Mouse (Mus musculus): Measurements from ENCODE around the gene Pak1. TPM values are rescaled to one million over a fixed set of nuclear protein-coding genes. Genes with fewer than 3 reads are reported as not detected.
"Not testable (repeated sequence)": the region's sequence is repeated elsewhere in the genome, so short reads cannot be mapped to it uniquely, and the experiment has no call there.

Gene Pak1
- polyA plus RNA-seq, 1 experiment from 2014 or later = 22.5 TPM

GRCm38 (mm10) chr7:97838574-97838973, 50.2 kb downstream of the Pak1 start:
- H3K27me3 ChIP-seq = no peaks in the 10 kb centered on the region
- ATAC-seq (ENCODE audit: low FRiP score, low read depth) = no peak
- H3K4me3 ChIP-seq = no peak overlapping the region
- H3K27ac ChIP-seq = no peak overlapping the region
- no peaks in the 10 kb centered on the region for H3K36me3 ChIP-seq
- H3K4me2 ChIP-seq (replicated peaks) = no peak overlapping the region
- no peaks in the 10 kb centered on the region for H3K9me3 ChIP-seq
- no peak overlapping the region for H3K9ac ChIP-seq
- peaks cover 8% of the 10 kb centered on the region for H3K4me1 ChIP-seq

DNA sequence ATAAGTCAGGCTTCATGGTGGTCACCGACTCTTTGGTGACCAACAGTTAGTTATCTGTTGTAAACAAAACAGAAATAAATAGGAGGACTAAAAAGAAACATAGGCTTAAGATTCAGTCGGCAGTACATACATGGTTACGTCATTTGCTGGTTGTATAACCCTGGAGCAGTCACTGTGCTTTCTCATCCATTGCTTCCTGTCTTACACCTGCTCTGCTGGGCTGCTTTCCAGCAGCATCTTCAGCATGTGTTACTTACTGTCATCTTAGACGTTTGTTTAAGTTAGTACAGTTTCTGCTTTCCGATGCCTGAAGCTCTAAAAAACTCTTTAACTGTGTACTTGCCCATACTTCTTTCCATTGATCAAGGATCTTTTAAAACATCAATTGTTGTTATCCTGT, 53.0 kb downstream of the Pak1 start:
- 82% methylated on average over 5 of the region's 5 CpGs for WGBS
- H3K9ac ChIP-seq = no peak overlapping the region
- no peak for ATAC-seq (ENCODE audit: low FRiP score, low read depth)
- H3K27me3 ChIP-seq = no peaks in the 10 kb centered on the region
- no peaks in the 10 kb centered on the region for H3K36me3 ChIP-seq
- peaks cover 9% of the 10 kb centered on the region for H3K4me1 ChIP-seq
- no peak overlapping the region for H3K27ac ChIP-seq
- no peak overlapping the region for H3K4me2 ChIP-seq (replicated peaks)
- no peaks in the 10 kb centered on the region for H3K9me3 ChIP-seq
- H3K4me3 ChIP-seq = no peak overlapping the region

- no peaks in the 10 kb centered on the region for H3K27me3 ChIP-seq
- no peak overlapping the region for H3K27ac ChIP-seq
- H3K4me2 ChIP-seq (replicated peaks) = peak overlapping the region; percentile 68
- 60% methylated on average over 2 of the region's 2 CpGs for WGBS
- no peaks in the 10 kb centered on the region for H3K36me3 ChIP-seq
- ATAC-seq (ENCODE audit: low FRiP score, low read depth) = no peak
- H3K9ac ChIP-seq = peak overlapping the region; percentile 75; the same call in 1 of the 2 replicates
- no peaks in the 10 kb centered on the region for H3K9me3 ChIP-seq
- peaks cover 9% of the 10 kb centered on the region for H3K4me1 ChIP-seq
- H3K4me3 ChIP-seq = peak overlapping the region; percentile 50
These were observed 54.0 kb downstream of the Pak1 start for GRCm38 (mm10) chr7:97842332-97842731.

GRCm38 (mm10) chr7:97842806-97843570, 54.6 kb downstream of the Pak1 start:
- Histone ChIP-seq H3K9me3 (no peaks in the 10 kb centered on the region), H3K9ac (peak overlapping the region; percentile 75), H3K36me3 (no peaks in the 10 kb centered on the region), H3K4me1 (peaks cover 9% of the 10 kb centered on the region), H3K4me2 (replicated peaks) (peak overlapping the region; percentile 68), H3K27me3 (no peaks in the 10 kb centered on the region), H3K27ac (peak overlapping the region; percentile 10; the same call in 1 of the 2 replicates), H3K4me3 (peak overlapping the region; percentile 50)
- WGBS = 6% methylated on average over 22 of the region's 22 CpGs
- peak; percentile 93 for ATAC-seq (ENCODE audit: low FRiP score, low read depth)

DNA sequence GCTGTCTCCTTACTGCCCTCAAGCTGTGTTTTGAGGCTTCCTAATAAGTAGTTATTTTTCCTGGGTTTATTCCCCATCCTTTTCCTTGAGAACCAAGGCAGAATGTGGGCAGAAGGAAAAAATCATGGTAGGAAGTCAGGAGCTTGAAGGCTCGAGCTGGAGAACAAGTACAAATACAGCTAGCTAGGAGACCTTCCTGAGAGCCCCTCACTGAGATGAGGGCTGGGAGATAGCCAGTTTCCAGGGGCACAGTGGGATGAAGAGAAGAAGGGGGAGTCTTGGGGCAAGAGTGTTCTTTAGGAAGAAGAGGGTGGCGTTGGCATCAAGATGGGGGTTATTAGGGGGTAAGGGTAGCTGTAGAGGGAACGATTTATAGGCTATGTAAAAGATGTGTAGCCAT, 56.1 kb downstream of the Pak1 start:
- H3K4me3 ChIP-seq = no peak overlapping the region
- 77% methylated on average over 3 of the region's 3 CpGs for WGBS

DNA sequence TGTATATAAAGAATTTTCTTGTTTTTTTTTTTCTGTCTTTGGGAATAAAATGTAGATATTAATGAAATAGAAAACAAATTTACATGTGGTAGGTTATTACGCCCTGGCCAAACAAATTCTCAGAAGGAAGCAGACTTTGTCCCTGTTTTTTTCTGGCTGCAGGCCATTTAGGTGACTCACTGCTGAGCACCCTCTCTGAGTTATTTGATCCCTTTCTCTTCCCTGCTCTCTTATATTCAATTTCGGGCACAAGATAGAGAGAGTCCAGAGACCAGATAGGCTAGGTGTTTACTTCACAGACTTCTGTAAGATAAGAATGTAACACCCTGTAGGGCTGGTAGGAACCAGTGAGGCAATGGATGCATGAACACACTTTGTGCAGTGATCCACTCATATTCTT, 57.2 kb downstream of the Pak1 start:
- H3K36me3 ChIP-seq = no peaks in the 10 kb centered on the region
- no peak overlapping the region for H3K27ac ChIP-seq
- no peaks in the 10 kb centered on the region for H3K9me3 ChIP-seq
- H3K4me1 ChIP-seq = peaks cover 9% of the 10 kb centered on the region
- no peak overlapping the region for H3K4me3 ChIP-seq
- no peaks in the 10 kb centered on the region for H3K27me3 ChIP-seq
- no peak overlapping the region for H3K4me2 ChIP-seq (replicated peaks)
- no peak for ATAC-seq (ENCODE audit: low FRiP score, low read depth)
- WGBS = 74% methylated on average over 2 of the region's 2 CpGs
- H3K9ac ChIP-seq = no peak overlapping the region

More for the DNA sequence above, 56.1 kb downstream of the Pak1 start:
- H3K27ac ChIP-seq = no peak overlapping the region
- no peaks in the 10 kb centered on the region for H3K27me3 ChIP-seq
- 0 out of 2 replicates have a peak overlapping the region, but pooled peaks have one; percentile 68 for H3K4me2 ChIP-seq (replicated peaks)
- H3K9ac ChIP-seq = no peak overlapping the region
- no peak for ATAC-seq (ENCODE audit: low FRiP score, low read depth)
- peaks cover 9% of the 10 kb centered on the region for H3K4me1 ChIP-seq
- H3K9me3 ChIP-seq = no peaks in the 10 kb centered on the region
- H3K36me3 ChIP-seq = no peaks in the 10 kb centered on the region

GRCm38 (mm10) chr7:97846539-97846938, 58.2 kb downstream of the Pak1 start:
- no peaks in the 10 kb centered on the region for H3K27me3 ChIP-seq
- no peaks in the 10 kb centered on the region for H3K9me3 ChIP-seq
- no peak for ATAC-seq (ENCODE audit: low FRiP score, low read depth)
- H3K4me3 ChIP-seq = no peak overlapping the region
- no peaks in the 10 kb centered on the region for H3K36me3 ChIP-seq
- H3K4me1 ChIP-seq = peaks cover 9% of the 10 kb centered on the region
- H3K4me2 ChIP-seq (replicated peaks) = no peak overlapping the region
- no peak overlapping the region for H3K27ac ChIP-seq
- no peak overlapping the region for H3K9ac ChIP-seq

GRCm38 (mm10) chr7:97849557-97849956, 61.2 kb downstream of the Pak1 start:
- not testable (repeated sequence) for H3K27ac ChIP-seq; H3K4me1 ChIP-seq; ATAC-seq (ENCODE audit: low FRiP score, low read depth); H3K36me3 ChIP-seq; H3K4me2 ChIP-seq (replicated peaks); H3K4me3 ChIP-seq; H3K9me3 ChIP-seq; H3K27me3 ChIP-seq; H3K9ac ChIP-seq
- 79% methylated on average over 3 of the region's 3 CpGs for WGBS

- no peak for ATAC-seq (ENCODE audit: low FRiP score, low read depth)
- Histone ChIP-seq H3K27me3 (no peaks in the 10 kb centered on the region), H3K9ac (no peak overlapping the region), H3K36me3 (no peaks in the 10 kb centered on the region), H3K9me3 (no peaks in the 10 kb centered on the region), H3K4me2 (replicated peaks) (no peak overlapping the region), H3K27ac (no peak overlapping the region), H3K4me3 (no peak overlapping the region), H3K4me1 (no peaks in the 10 kb centered on the region)
- 85% methylated on average over 3 of the region's 3 CpGs for WGBS
These were observed 62.0 kb downstream of the Pak1 start for GRCm38 (mm10) chr7:97850331-97850730.

DNA sequence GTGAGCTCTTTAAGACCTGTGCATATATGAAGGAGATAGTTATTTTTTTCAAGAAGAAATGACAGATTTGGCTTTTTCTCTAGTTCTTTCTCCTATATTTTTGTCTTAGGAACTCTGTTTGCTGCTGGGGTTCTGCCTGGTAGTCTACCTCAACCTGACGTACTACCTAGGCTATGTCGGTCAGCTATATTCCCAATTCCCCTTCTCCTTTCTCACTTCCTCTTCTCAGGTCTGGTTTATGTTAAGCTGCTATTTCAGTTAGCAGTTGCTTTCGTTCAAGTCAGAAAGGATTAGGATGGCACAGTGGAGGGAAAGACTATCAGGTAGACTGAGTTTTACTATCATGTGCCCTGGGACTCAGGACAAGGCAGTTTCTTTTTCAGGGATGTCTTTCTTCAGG, 75.2 kb downstream of the Pak1 start:
- H3K4me1 ChIP-seq = no peaks in the 10 kb centered on the region
- WGBS = 78% methylated on average over 3 of the region's 3 CpGs
- ATAC-seq (ENCODE audit: low FRiP score, low read depth) = no peak

DNA sequence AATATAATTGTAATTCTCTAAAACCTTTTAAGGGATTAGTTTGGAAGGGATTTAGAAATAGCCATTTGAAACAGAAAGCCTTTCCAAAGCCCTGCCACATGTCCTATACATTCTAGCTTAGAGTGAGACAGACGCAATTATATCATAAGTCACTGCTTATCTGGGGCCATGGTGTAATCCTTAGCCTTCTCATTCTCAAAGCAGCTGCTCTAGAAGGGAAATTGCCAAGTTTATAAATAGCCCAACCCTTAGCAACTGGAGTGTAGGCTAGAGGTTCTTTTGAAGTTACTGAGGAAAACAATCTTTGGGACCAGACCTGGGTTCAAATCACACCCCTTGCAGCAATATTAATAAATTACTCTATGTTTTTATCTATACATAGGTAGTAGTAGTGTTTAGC, 76.2 kb downstream of the Pak1 start:
- no peak overlapping the region for H3K27ac ChIP-seq
- no peak overlapping the region for H3K9ac ChIP-seq
- no peaks in the 10 kb centered on the region for H3K4me1 ChIP-seq
- no peaks in the 10 kb centered on the region for H3K27me3 ChIP-seq
- no peaks in the 10 kb centered on the region; the same call in 1 of the 2 replicates for H3K36me3 ChIP-seq
- no peak overlapping the region for H3K4me3 ChIP-seq
- 68% methylated on average over 1 of the region's 1 CpGs for WGBS
- no peaks in the 10 kb centered on the region for H3K9me3 ChIP-seq
- H3K4me2 ChIP-seq (replicated peaks) = no peak overlapping the region
- no peak for ATAC-seq (ENCODE audit: low FRiP score, low read depth)

More for the DNA sequence above, 75.2 kb downstream of the Pak1 start:
- no peak overlapping the region for H3K4me2 ChIP-seq (replicated peaks)
- H3K9me3 ChIP-seq = no peaks in the 10 kb centered on the region
- H3K27ac ChIP-seq = no peak overlapping the region
- no peaks in the 10 kb centered on the region for H3K27me3 ChIP-seq
- no peaks in the 10 kb centered on the region; the same call in 1 of the 2 replicates for H3K36me3 ChIP-seq
- no peak overlapping the region for H3K4me3 ChIP-seq
- no peak overlapping the region for H3K9ac ChIP-seq

- ATAC-seq (ENCODE audit: low FRiP score, low read depth) = no peak
- Histone ChIP-seq H3K4me3 (no peak overlapping the region), H3K4me1 (no peaks in the 10 kb centered on the region), H3K9me3 (no peaks in the 10 kb centered on the region), H3K27me3 (no peaks in the 10 kb centered on the region), H3K36me3 (no peaks in the 10 kb centered on the region; the same call in 1 of the 2 replicates), H3K27ac (no peak overlapping the region), H3K9ac (no peak overlapping the region), H3K4me2 (replicated peaks) (no peak overlapping the region)
- 82% methylated on average over 5 of the region's 5 CpGs for WGBS
These were observed 79.5 kb downstream of the Pak1 start for GRCm38 (mm10) chr7:97867866-97868265.

GRCm38 (mm10) chr7:97868766-97869165, 80.4 kb downstream of the Pak1 start:
- Histone ChIP-seq H3K36me3 (no peaks in the 10 kb centered on the region; the same call in 1 of the 2 replicates), H3K27me3 (no peaks in the 10 kb centered on the region), H3K4me1 (no peaks in the 10 kb centered on the region), H3K9me3 (no peaks in the 10 kb centered on the region), H3K9ac (no peak overlapping the region), H3K4me2 (replicated peaks) (no peak overlapping the region), H3K27ac (no peak overlapping the region), H3K4me3 (no peak overlapping the region)
- no peak for ATAC-seq (ENCODE audit: low FRiP score, low read depth)
- WGBS = 45% methylated on average over 1 of the region's 1 CpGs

All from limb, embryonic 13.5 days (tissue).